Mouse (Mus musculus) lung, embryonic 14.5 days (tissue): ENCODE results near the gene Hdac1. TPM values are rescaled to one million over a fixed set of nuclear protein-coding genes. Genes with fewer than 3 reads are reported as not detected.

Source experiments
- ATAC-seq: fragments of 200-750 bp; cut with Nextera tagmentation; 2 replicates; pipeline ENCODE4 v1.8.0; 2017; ENCODE audit warnings: mild to moderate bottlenecking, moderate TSS enrichment, moderate library complexity; ENCODE audit not compliant: insufficient read depth
- DNase-seq: peaks from one replicate; pipeline ENCODE4 v3.0.0-alpha.2; 2015
- H3K27ac ChIP-seq: fragments of 300-500 bp; sonication (generic); 2 replicates; pipeline ENCODE4 v1.5.1; 2014; ENCODE audit warnings: low read depth, mild to moderate bottlenecking, moderate library complexity
- H3K27me3 ChIP-seq: fragments of 300-500 bp; sonication (generic); 2 replicates; pipeline ENCODE4 v1.6.1; 2014; ENCODE audit warnings: low read length, control low read depth; ENCODE audit not compliant: insufficient read depth
- H3K36me3 ChIP-seq: fragments of 300-500 bp; sonication (generic); 2 replicates; pipeline ENCODE4 v1.6.1; 2014; ENCODE audit warnings: control low read depth; ENCODE audit not compliant: insufficient read depth
- H3K4me1 ChIP-seq: fragments of 300-500 bp; sonication (generic); 2 replicates; pipeline ENCODE4 v1.6.1; 2014; ENCODE audit warnings: antibody characterized with exemption, control low read depth; ENCODE audit not compliant: insufficient read depth
- H3K4me2 ChIP-seq: fragments of 300-500 bp; sonication (generic); 2 replicates; pipeline ENCODE4 v1.6.1; 2014; ENCODE audit warnings: mild to moderate bottlenecking
- H3K4me3 ChIP-seq: fragments of 300-500 bp; sonication (generic); 2 replicates; pipeline ENCODE4 v1.5.1; 2014; ENCODE audit warnings: low read depth, low read length
- H3K9ac ChIP-seq: fragments of 300-500 bp; sonication (generic); 2 replicates; pipeline ENCODE4 v1.6.1; 2014
- H3K9me3 ChIP-seq: fragments of 300-500 bp; sonication (generic); 2 replicates; pipeline ENCODE4 v1.6.1; 2016; ENCODE audit warnings: low read depth, low read length, control low read depth
- CTCF ChIP-seq: IDR thresholded peaks from 2 replicates; pipeline ENCODE4 v1.5.1; 2016; ENCODE audit warnings: antibody characterized with exemption, low read depth
- WGBS: fragments of 180-500 bp; shearing (Covaris S2); extraction: QIAGEN DNeasy Blood & Tissue Kit; methylation state at CpG from one replicate; pipeline ENCODE4 v1.1.7; 2014; 5-methylcytosine and 5-hydroxymethylcytosine counted together
- polyA plus RNA-seq: library from polyadenylated mRNA; unstranded; fragments of >200 nt; fragmentation: Nextera tagmentation; extraction: Ambion mirVana; gene quantifications from 2 replicates; pipeline ENCODE4 v1.2.1, GENCODE M21; 2014

The Hdac1 gene
- polyA plus RNA-seq, 1 experiment from 2014 or later, result 243 TPM

- 49% methylated on average over 6 of the region's 6 CpGs for WGBS
- Histone ChIP-seq H3K27ac (no peak overlapping the region), H3K9ac (no peak overlapping the region), H3K4me1 (0 out of 2 replicates have a peak, but pooled peaks cover 3% of the 10 kb centered on the region), H3K4me2 (no peak overlapping the region), H3K36me3 (peaks cover 16% of the 10 kb centered on the region), H3K4me3 (no peak overlapping the region), H3K9me3 (no peaks in the 10 kb centered on the region), H3K27me3 (no peaks in the 10 kb centered on the region)
- DNase-seq, result no peak
- no peak for ATAC-seq
- TF ChIP-seq CTCF, result no peak
Measured at GRCm38 (mm10) chr4:129511413-129512096, 31.0 kb downstream of the Hdac1 start.

- 44% methylated on average over 6 of the region's 6 CpGs for WGBS
- Histone ChIP-seq H3K27me3 (no peaks in the 10 kb centered on the region), H3K9ac (no peak overlapping the region), H3K4me2 (no peak overlapping the region), H3K4me1 (0 out of 2 replicates have a peak, but pooled peaks cover 3% of the 10 kb centered on the region), H3K36me3 (peaks cover 11% of the 10 kb centered on the region), H3K27ac (no peak overlapping the region; the same call in 1 of the 2 replicates), H3K9me3 (no peaks in the 10 kb centered on the region), H3K4me3 (no peak overlapping the region)
- DNase-seq, result peak; percentile 37
- no peak for ATAC-seq
- no peak for TF ChIP-seq CTCF
Measured at GRCm38 (mm10) chr4:129510723-129511412, 31.6 kb downstream of the Hdac1 start.

GRCm38 (mm10) chr4:129509650-129510049, 32.9 kb downstream of the Hdac1 start:
- H3K4me2 ChIP-seq, result no peak overlapping the region
- H3K9me3 ChIP-seq, result no peaks in the 10 kb centered on the region
- H3K27me3 ChIP-seq, result no peaks in the 10 kb centered on the region
- TF ChIP-seq CTCF, result no peak
- DNase-seq (no peak), ATAC-seq (no peak)
- H3K36me3 ChIP-seq, result no peaks in the 10 kb centered on the region
- no peak overlapping the region for H3K27ac ChIP-seq
- H3K9ac ChIP-seq, result no peak overlapping the region
- WGBS, result 62% methylated on average over 3 of the region's 3 CpGs
- 0 out of 2 replicates have a peak, but pooled peaks cover 3% of the 10 kb centered on the region for H3K4me1 ChIP-seq
- no peak overlapping the region for H3K4me3 ChIP-seq

- Histone ChIP-seq H3K27ac (no peak overlapping the region), H3K9me3 (no peaks in the 10 kb centered on the region), H3K27me3 (no peaks in the 10 kb centered on the region), H3K36me3 (no peaks in the 10 kb centered on the region), H3K4me1 (0 out of 2 replicates have a peak, but pooled peaks cover 3% of the 10 kb centered on the region), H3K4me2 (no peak overlapping the region), H3K4me3 (no peak overlapping the region), H3K9ac (no peak overlapping the region)
- no peak for TF ChIP-seq CTCF
- DNase-seq (peak; percentile 43), ATAC-seq (no peak)
- 52% methylated on average over 15 of the region's 15 CpGs for WGBS
Measured at GRCm38 (mm10) chr4:129508834-129509600, 33.5 kb downstream of the Hdac1 start.

- no peak for TF ChIP-seq CTCF
- ATAC-seq (no peak), DNase-seq (no peak)
- Histone ChIP-seq H3K4me3 (no peak overlapping the region), H3K27ac (no peak overlapping the region), H3K9me3 (no peaks in the 10 kb centered on the region), H3K4me1 (0 out of 2 replicates have a peak, but pooled peaks cover 3% of the 10 kb centered on the region), H3K4me2 (no peak overlapping the region), H3K9ac (no peak overlapping the region), H3K36me3 (no peaks in the 10 kb centered on the region), H3K27me3 (no peaks in the 10 kb centered on the region)
- 48% methylated on average over 3 of the region's 3 CpGs for WGBS
Measured at GRCm38 (mm10) chr4:129508237-129508515, 34.3 kb downstream of the Hdac1 start.

- ATAC-seq (no peak), DNase-seq (no peak)
- no peaks in the 10 kb centered on the region for H3K27me3 ChIP-seq
- no peak overlapping the region for H3K4me3 ChIP-seq
- H3K4me2 ChIP-seq, result no peak overlapping the region
- 47% methylated on average over 9 of the region's 10 CpGs for WGBS
- H3K4me1 ChIP-seq, result no peaks in the 10 kb centered on the region
- H3K9me3 ChIP-seq, result no peaks in the 10 kb centered on the region
- no peak overlapping the region for H3K27ac ChIP-seq
- no peaks in the 10 kb centered on the region for H3K36me3 ChIP-seq
- TF ChIP-seq CTCF, result no peak
- H3K9ac ChIP-seq, result no peak overlapping the region
Measured at GRCm38 (mm10) chr4:129507434-129508236, 34.9 kb downstream of the Hdac1 start.
